Mouse (Mus musculus) forebrain, embryonic 16.5 days (tissue): ENCODE results near the gene Slc44a4. TPM values are rescaled to one million over a fixed set of nuclear protein-coding genes. Genes with fewer than 3 reads are reported as not detected.

Experiments used
- ATAC-seq: fragments of 200-750 bp; cut with Nextera tagmentation; 2 replicates; pipeline ENCODE4 v1.8.0; 2017; ENCODE audit warnings: mild to moderate bottlenecking, moderate library complexity
- H3K27ac ChIP-seq: fragments of 300-500 bp; sonication (generic); 2 replicates; pipeline ENCODE4 v1.5.1; 2014; ENCODE audit warnings: low read length, control low read depth
- H3K27me3 ChIP-seq: fragments of 300-500 bp; sonication (generic); replicated peaks from 2 replicates; pipeline ENCODE4 v1.6.1; 2014; ENCODE audit warnings: low read length; ENCODE audit not compliant: control insufficient read depth, insufficient read depth
- H3K36me3 ChIP-seq: fragments of 300-500 bp; sonication (generic); 2 replicates; pipeline ENCODE4 v1.6.1; 2014; ENCODE audit not compliant: control insufficient read depth, insufficient read depth
- H3K4me1 ChIP-seq: fragments of 300-500 bp; sonication (generic); replicated peaks from 2 replicates; pipeline ENCODE4 v1.6.1; 2014; ENCODE audit warnings: low read length; ENCODE audit not compliant: control insufficient read depth, insufficient read depth
- H3K4me2 ChIP-seq: fragments of 300-500 bp; sonication (generic); 2 replicates; pipeline ENCODE4 v1.6.1; 2014; ENCODE audit warnings: mild to moderate bottlenecking, low read length, control low read depth
- H3K4me3 ChIP-seq: fragments of 300-500 bp; sonication (generic); replicated peaks from 2 replicates; pipeline ENCODE4 v1.5.1; 2014; ENCODE audit warnings: mild to moderate bottlenecking, low read length, control low read depth
- H3K9ac ChIP-seq: fragments of 300-500 bp; sonication (generic); replicated peaks from 2 replicates; pipeline ENCODE4 v1.6.1; 2014; ENCODE audit warnings: low read depth, low read length, control low read depth
- H3K9me3 ChIP-seq: fragments of 300-500 bp; sonication (generic); 2 replicates; pipeline ENCODE4 v1.6.1; 2016; ENCODE audit warnings: low read length; ENCODE audit not compliant: control insufficient read depth
- WGBS: fragments of 180-500 bp; shearing (Covaris S2); extraction: QIAGEN DNeasy Blood & Tissue Kit; methylation state at CpG from one replicate; pipeline ENCODE4 v1.1.7; 2014; 5-methylcytosine and 5-hydroxymethylcytosine counted together
- polyA plus RNA-seq: library from polyadenylated mRNA; unstranded; fragments of >200 nt; fragmentation: Nextera tagmentation; extraction: Ambion mirVana; gene quantifications from 2 replicates; pipeline ENCODE4 v1.2.1, GENCODE M21; 2015

The Slc44a4 gene
- polyA plus RNA-seq, 1 experiment from 2014 or later = 0.09 TPM

- Histone ChIP-seq H3K4me1 (no peaks in the 10 kb centered on the region), H3K27me3 (no peaks in the 10 kb centered on the region), H3K9ac (no peak overlapping the region), H3K4me3 (no peak overlapping the region), H3K9me3 (no peaks in the 10 kb centered on the region), H3K4me2 (no peak overlapping the region), H3K36me3 (peaks cover 61% of the 10 kb centered on the region), H3K27ac (no peak overlapping the region)
- 38% methylated on average over 5 of the region's 5 CpGs for WGBS
- ATAC-seq = peak; percentile 47; the same call in 1 of the 2 replicates
These were observed 2.3 kb upstream of the Slc44a4 start for GRCm38 (mm10) chr17:34911945-34912351.

GRCm38 (mm10) chr17:34915410-34915831, 1.2 kb downstream of the Slc44a4 start:
- no peak overlapping the region for H3K4me2 ChIP-seq
- 29% methylated on average over 10 of the region's 11 CpGs for WGBS
- H3K9ac ChIP-seq = no peak overlapping the region
- H3K4me3 ChIP-seq = no peak overlapping the region
- H3K27ac ChIP-seq = no peak overlapping the region
- H3K36me3 ChIP-seq = peaks cover 30% of the 10 kb centered on the region
- no peaks in the 10 kb centered on the region for H3K27me3 ChIP-seq
- no peak for ATAC-seq
- no peaks in the 10 kb centered on the region for H3K9me3 ChIP-seq
- H3K4me1 ChIP-seq = no peaks in the 10 kb centered on the region

GRCm38 (mm10) chr17:34916316-34916715, 2.0 kb downstream of the Slc44a4 start:
- H3K27me3 ChIP-seq = no peaks in the 10 kb centered on the region
- no peaks in the 10 kb centered on the region for H3K9me3 ChIP-seq
- ATAC-seq = no peak

GRCm38 (mm10) chr17:34917188-34917587, 2.9 kb downstream of the Slc44a4 start:
- no peak overlapping the region for H3K27ac ChIP-seq
- no peak overlapping the region for H3K4me3 ChIP-seq
- 86% methylated on average over 9 of the region's 9 CpGs for WGBS
- no peak overlapping the region for H3K9ac ChIP-seq
- peaks cover 13% of the 10 kb centered on the region for H3K36me3 ChIP-seq
- no peak overlapping the region for H3K4me2 ChIP-seq
- no peak for ATAC-seq
- H3K9me3 ChIP-seq = no peaks in the 10 kb centered on the region
- H3K27me3 ChIP-seq = no peaks in the 10 kb centered on the region
- no peaks in the 10 kb centered on the region for H3K4me1 ChIP-seq

More at GRCm38 (mm10) chr17:34916316-34916715, 2.0 kb downstream of the Slc44a4 start:
- Histone ChIP-seq H3K4me3 (no peak overlapping the region), H3K4me2 (no peak overlapping the region), H3K9ac (no peak overlapping the region), H3K4me1 (no peaks in the 10 kb centered on the region), H3K27ac (no peak overlapping the region), H3K36me3 (peaks cover 21% of the 10 kb centered on the region)
- WGBS = 83% methylated on average over 5 of the region's 5 CpGs

GRCm38 (mm10) chr17:34922939-34923338, 8.7 kb downstream of the Slc44a4 start:
- Histone ChIP-seq H3K4me3 (no peak overlapping the region), H3K4me2 (no peak overlapping the region)
- ATAC-seq = no peak

GRCm38 (mm10) chr17:34924258-34924657, 10.0 kb downstream of the Slc44a4 start:
- no peaks in the 10 kb centered on the region for H3K36me3 ChIP-seq
- ATAC-seq = no peak
- H3K4me2 ChIP-seq = no peak overlapping the region
- no peak overlapping the region for H3K4me3 ChIP-seq
- no peak overlapping the region for H3K27ac ChIP-seq
- no peak overlapping the region for H3K9ac ChIP-seq
- 65% methylated on average over 5 of the region's 5 CpGs for WGBS
- no peaks in the 10 kb centered on the region for H3K27me3 ChIP-seq
- H3K9me3 ChIP-seq = no peaks in the 10 kb centered on the region
- H3K4me1 ChIP-seq = no peaks in the 10 kb centered on the region

More at GRCm38 (mm10) chr17:34922939-34923338, 8.7 kb downstream of the Slc44a4 start:
- no peaks in the 10 kb centered on the region for H3K36me3 ChIP-seq
- no peaks in the 10 kb centered on the region for H3K9me3 ChIP-seq
- H3K9ac ChIP-seq = no peak overlapping the region
- H3K4me1 ChIP-seq = no peaks in the 10 kb centered on the region
- H3K27me3 ChIP-seq = no peaks in the 10 kb centered on the region
- H3K27ac ChIP-seq = no peak overlapping the region
- 52% methylated on average over 6 of the region's 6 CpGs for WGBS

- WGBS = 86% methylated on average over 18 of the region's 18 CpGs
- Histone ChIP-seq H3K4me2 (no peak overlapping the region), H3K36me3 (no peaks in the 10 kb centered on the region), H3K9me3 (no peaks in the 10 kb centered on the region), H3K27ac (no peak overlapping the region), H3K4me3 (no peak overlapping the region), H3K9ac (no peak overlapping the region), H3K27me3 (no peaks in the 10 kb centered on the region), H3K4me1 (peaks cover 9% of the 10 kb centered on the region)
- no peak for ATAC-seq
These were observed 13.2 kb downstream of the Slc44a4 start for GRCm38 (mm10) chr17:34927306-34928019.

GRCm38 (mm10) chr17:34928841-34929240, 14.6 kb downstream of the Slc44a4 start:
- no peak overlapping the region for H3K4me2 ChIP-seq
- no peak overlapping the region for H3K9ac ChIP-seq
- H3K4me1 ChIP-seq = peaks cover 9% of the 10 kb centered on the region
- H3K36me3 ChIP-seq = no peaks in the 10 kb centered on the region
- ATAC-seq = no peak
- WGBS = 83% methylated on average over 4 of the region's 4 CpGs
- H3K4me3 ChIP-seq = no peak overlapping the region
- no peaks in the 10 kb centered on the region for H3K27me3 ChIP-seq
- H3K9me3 ChIP-seq = no peaks in the 10 kb centered on the region
- no peak overlapping the region for H3K27ac ChIP-seq

- H3K27ac ChIP-seq = no peak within 1 kb of the TSS
- H3K9ac ChIP-seq = peak within 1 kb of the TSS; percentile 88
- H3K36me3 ChIP-seq = no peaks in the 10 kb centered on the region; the same call in 1 of the 2 replicates
- no peaks in the 10 kb centered on the region for H3K9me3 ChIP-seq
- peak; percentile 98 for ATAC-seq
- H3K4me2 ChIP-seq = peak within 1 kb of the TSS; percentile 97
- H3K27me3 ChIP-seq = no peaks in the 10 kb centered on the region
- H3K4me3 ChIP-seq = peak within 1 kb of the TSS; percentile 63
- 0% methylated on average over 38 of the region's 38 CpGs for WGBS
- peaks cover 9% of the 10 kb centered on the region for H3K4me1 ChIP-seq
These were observed 16.9 kb downstream of the Slc44a4 start, which contains the start of gene Neu1 for GRCm38 (mm10) chr17:34931061-34931734. TSS of gene Neu1 (plus strand) at chr17:34931253.
